Mouse (Mus musculus) brain, embryonic 14.5 days (tissue): ENCODE data around the gene Nufip1.
A peak's percentile ranks its signal among the peaks of the same experiment; 100 is the strongest.

Source experiments
- CTCF ChIP-seq: fragments of 200-500 bp; IDR thresholded peaks from 2 replicates; pipeline ENCODE4 v1.5.1; 2012; ENCODE audit warnings: inconsistent platforms, mild to moderate bottlenecking, moderate library complexity, borderline replicate concordance; ENCODE audit not compliant: insufficient read depth, insufficient read length; ENCODE audit errors: extremely low read depth
- POLR2A ChIP-seq: fragments of 200-500 bp; IDR thresholded peaks from 2 replicates; pipeline ENCODE4 v1.6.1; 2012; ENCODE audit warnings: mild to moderate bottlenecking, inconsistent platforms, borderline replicate concordance; ENCODE audit not compliant: poor library complexity, insufficient read depth, insufficient read length, severe bottlenecking; ENCODE audit errors: extremely low read depth

GRCm38 (mm10) chr14:76152162-76153002, 41.7 kb downstream of the Nufip1 start:
- TF ChIP-seq CTCF (peak; percentile 56; the same call in 1 of the 2 replicates), POLR2A (peak; percentile 39; the same call in 1 of the 2 replicates)
